Mouse (Mus musculus) gastrocnemius, adult 2 months (tissue): Measurements from ENCODE around the gene Prl2c5. TPM values are rescaled to one million over a fixed set of nuclear protein-coding genes. Genes with fewer than 3 reads are reported as not detected.
"Not testable (repeated sequence)": the region's sequence is repeated elsewhere in the genome, so short reads cannot be mapped to it uniquely, and the experiment has no call there.

Source experiments
- DNase-seq: peaks from one replicate; pipeline ENCODE4 v3.0.0; 2022
- H3K27ac ChIP-seq: fragments of 200-600 bp; 2 replicates; pipeline ENCODE4 v1.8.1; 2022; ENCODE audit warnings: mild to moderate bottlenecking
- H3K4me3 ChIP-seq: fragments of 200-600 bp; 2 replicates; pipeline ENCODE4 v1.8.1; 2022; ENCODE audit warnings: mild to moderate bottlenecking, moderate library complexity
- CTCF ChIP-seq: fragments of 200-600 bp; IDR thresholded peaks from 2 replicates; pipeline ENCODE4 v1.8.1; 2022; ENCODE audit warnings: antibody characterized with exemption, mild to moderate bottlenecking, moderate library complexity
- intact Hi-C: fragments of 180-260 bp; cut with DNase I; formaldehyde crosslinking; loops from one replicate; pipeline ENCODE4 v1.15.1; 2025
- long read RNA-seq, 2 experiments: library from polyadenylated mRNA; stranded (forward); transcript quantifications; one replicate each; pipeline ENCODE4 v2.0.0; 2021
- total RNA-seq, 2 experiments: library from RNA; stranded (reverse); gene quantifications; 2 replicates each; pipeline ENCODE4 v1.2.3; 2021

The Prl2c5 gene
- not detected for total RNA-seq
- long read RNA-seq, experiment 1 = 0 reads
- long read RNA-seq, experiment 2 = 0 reads

DNA sequence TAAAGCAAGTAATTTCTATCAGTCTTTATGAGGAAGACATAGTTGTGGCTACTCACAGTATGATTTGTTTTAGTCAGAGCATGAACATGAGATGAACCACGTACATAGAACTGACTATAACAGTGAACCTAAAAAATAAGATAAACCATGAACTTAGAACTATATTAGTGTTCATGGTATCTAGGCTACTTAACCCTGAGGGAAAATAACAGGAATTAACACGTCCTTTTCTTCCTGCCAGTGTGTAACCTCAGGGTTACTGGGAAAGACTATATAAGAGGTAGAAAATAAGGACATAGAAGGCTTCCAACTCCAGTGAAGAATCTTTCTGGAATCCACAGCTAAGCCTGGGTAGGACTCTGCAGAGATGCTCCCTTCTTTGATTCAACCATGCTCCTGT lies at the start of gene Prl2c5:
Gene Prl2c5 (plus strand): TSS at position 301 of the 400 bp plus-strand sequence.
- DNase-seq, H3K27ac ChIP-seq, intact Hi-C loops, H3K4me3 ChIP-seq: not testable (repeated sequence)

- DNase-seq, H3K4me3 ChIP-seq, H3K27ac ChIP-seq, intact Hi-C loops: not testable (repeated sequence)
Measured at GRCm38 (mm10) chr13:13162777-13163485, 19.6 kb upstream of the Prl2c5 start.

DNA sequence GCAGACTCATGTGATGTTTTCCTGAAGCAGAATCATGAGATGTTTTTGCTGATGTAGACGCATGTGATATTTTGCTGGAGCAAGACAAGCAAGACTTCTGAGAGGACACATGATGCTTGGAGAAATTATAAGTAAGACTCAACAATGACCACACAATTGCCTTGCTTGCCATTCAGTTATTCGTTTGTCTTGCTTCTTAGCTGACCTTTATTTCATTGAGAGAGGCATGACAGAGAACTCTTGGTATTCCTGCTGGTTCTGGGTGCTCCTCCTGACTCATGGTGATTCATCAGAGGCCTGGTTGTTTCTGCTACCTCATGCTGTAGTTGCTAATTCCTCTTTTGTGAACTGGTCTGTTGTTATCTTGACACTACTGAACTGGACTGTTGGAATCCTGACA lies 13.9 kb upstream of the Prl2c5 start:
- H3K27ac ChIP-seq, DNase-seq, intact Hi-C loops, H3K4me3 ChIP-seq: not testable (repeated sequence)

DNA sequence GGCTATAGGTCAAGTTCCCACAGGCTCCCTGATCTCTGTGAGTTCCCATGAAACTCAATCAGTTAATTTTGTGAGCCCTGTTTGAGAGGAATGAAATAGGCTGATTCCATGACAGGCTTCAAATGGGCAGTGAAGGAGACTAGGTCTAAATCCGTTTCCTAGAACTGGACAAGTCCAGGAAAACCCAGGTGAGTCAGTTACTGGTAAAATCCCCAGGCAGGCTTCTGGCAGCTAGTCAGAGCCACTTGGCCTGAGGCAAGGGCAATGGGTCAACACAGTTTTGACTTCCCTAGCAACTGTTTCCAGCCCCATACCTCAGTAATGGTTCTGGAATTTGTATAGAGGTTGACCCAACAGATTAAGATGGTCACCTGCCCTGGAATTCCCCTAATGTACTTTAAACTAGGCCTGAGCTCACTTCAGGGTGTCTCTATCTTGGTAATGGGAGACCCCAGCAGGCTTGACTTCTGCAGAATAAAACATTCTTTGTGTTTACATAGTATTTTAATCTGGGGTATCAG lies 8.8 kb upstream of the Prl2c5 start:
- H3K27ac ChIP-seq, DNase-seq, H3K4me3 ChIP-seq, intact Hi-C loops: not testable (repeated sequence)

DNA sequence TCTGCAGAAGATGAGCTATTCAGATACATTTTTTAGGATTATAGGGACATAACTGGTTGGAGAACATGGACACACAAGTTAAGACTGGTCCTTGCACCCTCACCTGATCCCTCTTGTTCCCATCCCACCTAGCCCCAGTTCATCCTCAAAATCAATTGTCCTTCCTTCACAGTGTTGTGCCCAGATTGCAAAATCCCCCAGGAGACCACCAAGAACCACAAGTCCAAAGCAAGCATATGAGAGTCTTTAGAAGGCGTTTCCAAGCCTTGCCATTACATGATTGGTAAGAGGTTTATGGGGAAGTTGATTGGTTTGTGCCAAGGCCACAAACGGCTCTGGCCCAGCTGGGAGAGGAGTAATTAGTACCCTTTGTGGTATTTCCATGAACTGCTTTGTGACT lies 6.8 kb upstream of the Prl2c5 start:
- H3K27ac ChIP-seq, DNase-seq, intact Hi-C loops, H3K4me3 ChIP-seq: not testable (repeated sequence)

DNA sequence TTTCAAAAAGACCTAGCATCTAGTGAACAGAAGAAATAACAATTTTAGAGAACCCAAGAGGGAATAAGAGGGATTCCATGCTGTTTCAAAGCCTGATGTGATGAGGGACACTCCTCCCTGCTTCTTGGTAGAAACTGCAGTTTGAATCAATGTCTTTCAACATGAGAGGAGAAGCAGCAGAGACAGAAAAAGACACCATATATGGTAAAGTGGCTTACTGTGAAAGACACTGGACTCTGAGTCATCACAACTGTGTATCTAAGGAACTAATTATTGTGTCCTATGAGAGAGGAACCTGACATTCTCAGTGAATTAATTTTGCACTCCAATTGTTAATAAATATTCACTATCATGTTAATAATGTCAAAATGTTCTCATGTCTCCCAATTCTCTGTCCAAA lies 28.7 kb downstream of the Prl2c5 start:
- H3K27ac ChIP-seq, DNase-seq, intact Hi-C loops, H3K4me3 ChIP-seq: not testable (repeated sequence)

- intact Hi-C loops, H3K4me3 ChIP-seq, H3K27ac ChIP-seq, DNase-seq: not testable (repeated sequence)
Measured at GRCm38 (mm10) chr13:13216363-13216762, 33.8 kb downstream of the Prl2c5 start.

DNA sequence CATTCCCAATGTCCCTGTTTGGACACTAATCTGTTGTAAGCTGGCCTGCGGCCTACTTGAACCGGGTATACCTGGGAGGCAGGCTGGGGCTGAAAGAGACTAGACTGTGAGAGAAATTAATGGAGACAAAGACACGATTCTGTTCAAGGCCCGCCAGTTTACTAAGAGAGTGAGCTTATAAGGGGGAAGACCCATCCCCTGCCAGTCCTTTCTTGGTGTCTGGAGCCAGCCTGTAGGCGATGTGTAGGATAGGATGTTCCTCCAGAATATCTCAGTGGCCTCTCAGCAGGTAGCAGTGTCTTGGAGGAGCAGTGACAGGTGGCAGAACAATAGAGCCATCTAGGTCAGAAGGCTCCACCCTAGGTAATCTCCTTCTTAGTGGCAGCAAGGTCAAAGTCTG lies 37.7 kb downstream of the Prl2c5 start:
- H3K4me3 ChIP-seq, DNase-seq, H3K27ac ChIP-seq, intact Hi-C loops: not testable (repeated sequence)

- DNase-seq = peak; percentile 33
- peak; percentile 72 for TF ChIP-seq CTCF
- H3K4me3 ChIP-seq, intact Hi-C loops, H3K27ac ChIP-seq: not testable (repeated sequence)
Measured at GRCm38 (mm10) chr13:13237456-13237855, 54.9 kb downstream of the Prl2c5 start.

Other genes with a start within 250 kb of the Prl2c5 start
- not detected for gene Prl2c2, start 177.3 kb upstream of the Prl2c5 start, total RNA-seq
- gene Gpr137b, start 211.3 kb downstream of the Prl2c5 start, total RNA-seq = 1 to 10 TPM; 2.2 to 3.0 TPM